Mouse (Mus musculus) small intestine, adult 2 months (tissue): ENCODE data around the gene Ap2a2.

Experiments used
- CTCF ChIP-seq: fragments of 200-500 bp; IDR thresholded peaks from 2 replicates; pipeline ENCODE4 v1.5.1; 2012; ENCODE audit warnings: low read depth, mild to moderate bottlenecking, control low read depth, inconsistent platforms, low read length, moderate library complexity, mixed read lengths; ENCODE audit not compliant: insufficient replicate concordance, insufficient read length; ENCODE audit errors: extremely low read depth
- POLR2A ChIP-seq: fragments of 200-500 bp; IDR thresholded peaks from 2 replicates; pipeline ENCODE4 v1.6.1; 2012; ENCODE audit warnings: low read depth, mild to moderate bottlenecking, control low read depth, inconsistent platforms, low read length, moderate library complexity

- no peak for TF ChIP-seq CTCF
- no peak for TF ChIP-seq POLR2A
Measured at GRCm38 (mm10) chr7:141550464-141550863, 11.5 kb upstream of the Ap2a2 start.
